Comparison of ENCODE assay signal across 23 mouse cellular contexts in the genomic region with DNA sequence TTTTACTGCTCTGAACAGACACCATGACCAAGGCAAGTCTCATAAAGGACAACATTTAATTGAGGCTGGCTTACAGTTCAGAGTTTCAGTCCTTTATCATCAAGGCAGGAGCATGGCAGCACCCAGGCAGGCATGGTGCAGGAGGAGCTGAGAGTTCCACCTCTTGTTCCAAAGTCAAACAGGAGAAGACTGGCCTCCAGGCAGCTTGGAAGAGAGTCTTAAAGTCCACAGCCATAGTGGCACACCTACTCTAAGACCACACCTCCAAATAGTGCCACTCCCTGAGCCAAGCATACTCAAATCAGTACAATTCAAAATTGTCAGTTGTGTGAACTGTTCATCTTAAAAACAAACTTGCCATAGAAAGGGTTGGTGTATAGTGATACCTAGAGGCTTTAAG.
"Had no signal": no experiment of that assay in that cellular context is flagged by ENCODE, and none has a peak within 500 bp of the region (broad histone marks: within the 10 kb centered on the region; RNA-seq: fewer than 3 reads in every experiment).

No protein-coding gene starts in this region.

- H3K27me3 ChIP-seq: limb, embryonic 13.5 days; megakaryocyte, embryonic 14.5 days; midbrain, embryonic 13.5 days had no signal

- H3K36me3 ChIP-seq: midbrain, embryonic 13.5 days; neural tube, embryonic 13.5 days had no signal

- H3K9ac ChIP-seq: limb, embryonic 13.5 days; liver, embryonic 14.5 days; liver, postnatal 0 days; lung, embryonic 14.5 days; midbrain, embryonic 13.5 days; neural tube, embryonic 13.5 days had no signal

- DNase-seq: kidney, adult 8-10 months; kidney, postnatal 14 days; layer of hippocampus, adult 9-11 months; liver, postnatal 0 days; lung, embryonic 14.5 days; retina, postnatal 1 day; right cerebral cortex, postnatal 25 days; thymus, adult 2 months; thymus, postnatal 14 days; thymus, postnatal 4 days had no signal

- ATAC-seq: liver, postnatal 0 days; lung, postnatal 0 days; midbrain, embryonic 13.5 days; midbrain, embryonic 16.5 days had no signal

- H3K4me1 ChIP-seq: limb, embryonic 10.5 days had no signal

- H3K4me3 ChIP-seq: layer of hippocampus, adult 2 months; limb, embryonic 10.5 days; limb, embryonic 13.5 days; megakaryocyte, embryonic 14.5 days; midbrain, embryonic 10.5 days; midbrain, embryonic 13.5 days; myocyte; neural tube, embryonic 13.5 days had no signal

- H3K9me3 ChIP-seq: limb, embryonic 10.5 days; limb, embryonic 13.5 days; midbrain, embryonic 10.5 days had no signal

- H3K27ac ChIP-seq: layer of hippocampus, adult 2 months; limb, embryonic 10.5 days; limb, embryonic 13.5 days; liver, embryonic 14.5 days; macrophage; midbrain, embryonic 10.5 days; midbrain, embryonic 13.5 days; neural tube, embryonic 13.5 days had no signal

- H3K4me2 ChIP-seq: limb, embryonic 13.5 days; liver, embryonic 11.5 days; lung, embryonic 14.5 days; midbrain, embryonic 13.5 days; neural tube, embryonic 13.5 days had no signal
